Mouse (Mus musculus): Measurements from ENCODE around the gene Kpna4.

- no peak for TF ChIP-seq POLR2A (IDR thresholded peaks at IDR 0.05; ENCODE audit: borderline replicate concordance, low read depth, low read length)
- no peak for TF ChIP-seq CTCF (IDR thresholded peaks at IDR 0.05; ENCODE audit: low read depth, low read length)
Observed at GRCm38 (mm10) chr3:69142372-69142994, 15.6 kb upstream of the Kpna4 start.

Measured in bone marrow macrophage, adult 2 months (primary cell).